Comparison of ENCODE assay signal across 9 mouse cellular contexts in the genomic region with DNA sequence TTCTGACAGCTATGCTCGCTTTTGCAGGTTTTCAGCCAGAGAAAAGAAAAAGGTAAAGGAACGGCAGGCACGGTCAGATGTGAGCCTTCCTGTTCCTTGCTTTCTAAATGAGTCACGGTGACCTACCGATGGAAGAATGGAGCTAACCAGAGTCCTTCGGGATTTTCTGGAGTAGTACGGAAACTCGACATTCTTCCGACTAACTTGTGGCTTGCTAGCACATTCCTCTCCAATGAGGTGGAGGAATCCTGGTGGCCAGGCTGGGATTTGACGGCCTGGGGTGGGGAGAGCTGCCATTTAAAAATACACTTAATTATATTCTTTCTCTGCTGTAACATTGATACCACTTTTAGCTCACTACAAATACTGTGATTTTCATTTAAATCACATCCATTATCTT.
DNase-seq lines count a peak whose midpoint lies in the region; ATAC-seq lines count a peak whose summit lies in the region.
"Had no signal": no experiment of that assay in that cellular context is flagged by ENCODE, and none has a peak within 500 bp of the region (broad histone marks: within the 10 kb centered on the region; RNA-seq: fewer than 3 reads in every experiment).

No protein-coding gene starts in this region.

- no peak overlapping the region for H3K4me3 ChIP-seq in limb, embryonic 11.5 days (ENCODE audit: low read depth, low read length)
- no peak overlapping the region for H3K4me3 ChIP-seq in hindbrain, embryonic 10.5 days
- no peak overlapping the region for H3K4me3 ChIP-seq in midbrain, embryonic 10.5 days
- H3K4me3 ChIP-seq: erythroblast, embryonic 14.5 days had no signal

- WGBS in limb, embryonic 11.5 days, result 74% methylated on average over 10 of the region's 10 CpGs
- WGBS in hindbrain, embryonic 10.5 days, result 74% methylated on average over 10 of the region's 10 CpGs
- WGBS in midbrain, embryonic 10.5 days, result 80% methylated on average over 10 of the region's 10 CpGs

- ATAC-seq in limb, embryonic 11.5 days (ENCODE audit: insufficient number of reproducible peaks, low FRiP score, low TSS enrichment, low read depth), result no peak

- peaks cover 14% of the 10 kb centered on the region; the same call in 1 of the 2 replicates for H3K4me1 ChIP-seq in limb, embryonic 11.5 days (ENCODE audit: control insufficient read depth, insufficient read depth, low read length)
- H3K4me1 ChIP-seq in hindbrain, embryonic 10.5 days (replicated peaks), result peaks cover 33% of the 10 kb centered on the region
- H3K4me1 ChIP-seq in midbrain, embryonic 10.5 days, result peaks cover 14% of the 10 kb centered on the region

- H3K27me3 ChIP-seq in limb, embryonic 11.5 days (ENCODE audit: control insufficient read depth, insufficient read depth, low read length), result no peaks in the 10 kb centered on the region
- H3K27me3 ChIP-seq in hindbrain, embryonic 10.5 days (ENCODE audit: insufficient read depth, poor library complexity, severe bottlenecking), result peaks cover 3% of the 10 kb centered on the region; the same call in 1 of the 2 replicates
- no peaks in the 10 kb centered on the region; the same call in none of the 2 replicates for H3K27me3 ChIP-seq in midbrain, embryonic 10.5 days (ENCODE audit: low read depth, poor library complexity, severe bottlenecking)

- no peak overlapping the region for H3K9ac ChIP-seq in limb, embryonic 11.5 days (ENCODE audit: low read length)

- intact Hi-C loops in left cerebral cortex, postnatal 4 days (cut with DNase I), result no loop called here

- no peaks in the 10 kb centered on the region for H3K9me3 ChIP-seq in limb, embryonic 11.5 days (ENCODE audit: control insufficient read depth, low read length)
- H3K9me3 ChIP-seq in hindbrain, embryonic 10.5 days, result no peaks in the 10 kb centered on the region
- no peaks in the 10 kb centered on the region for H3K9me3 ChIP-seq in midbrain, embryonic 10.5 days (replicated peaks)

- no peaks in the 10 kb centered on the region for H3K36me3 ChIP-seq in limb, embryonic 11.5 days (ENCODE audit: control insufficient read depth, insufficient read depth, low read length)
- H3K36me3 ChIP-seq in hindbrain, embryonic 10.5 days, result no peaks in the 10 kb centered on the region
- no peaks in the 10 kb centered on the region for H3K36me3 ChIP-seq in midbrain, embryonic 10.5 days

- H3K27ac ChIP-seq in limb, embryonic 11.5 days (replicated peaks; ENCODE audit: low read depth, low read length), result no peak overlapping the region
- no peak overlapping the region for H3K27ac ChIP-seq in hindbrain, embryonic 10.5 days
- no peak overlapping the region for H3K27ac ChIP-seq in midbrain, embryonic 10.5 days (replicated peaks)

- H3K4me2 ChIP-seq in limb, embryonic 11.5 days (ENCODE audit: low read depth, severe bottlenecking), result no peak overlapping the region

- DNase-seq in 3T3-L1 (ENCODE audit: low read depth, low spot score) (peak; percentile 96), adipocyte (ENCODE audit: low spot score) (peak; percentile 33)
- peak; percentile 61 to 67 for DNase-seq in heart, adult 9 months (ENCODE audit: low spot score in 2 of 2)
- peak; percentile 38 for DNase-seq in limb, embryonic 11.5 days (ENCODE audit: low spot score)
- DNase-seq in left cerebral cortex, postnatal 4 days, result no peak
- no peak for DNase-seq in hindbrain, embryonic 10.5 days (ENCODE audit: low spot score)
- DNase-seq in midbrain, embryonic 10.5 days (ENCODE audit: low spot score), result no peak
- DNase-seq in right cerebral cortex, postnatal 25 days, result no peak

Comparison
In these comparisons a context has a peak if more than half of its experiments do, and no peak if none do; other contexts are left out.
1. DNase-seq: peak in 3T3-L1 (single experiment), adipocyte (single experiment), heart, adult 9 months (2 of 2) and limb, embryonic 11.5 days (single experiment); none in left cerebral cortex, postnatal 4 days (single experiment), hindbrain, embryonic 10.5 days (single experiment), midbrain, embryonic 10.5 days (single experiment) and right cerebral cortex, postnatal 25 days (single experiment).